Mouse (Mus musculus) 416B (cell line): ENCODE data around the gene Hoxc8.

Experiments used
- DNase-seq: peaks from one replicate; pipeline ENCODE4 v3.0.0; 2011; ENCODE audit warnings: low read depth

Gene Hoxc8

GRCm38 (mm10) chr15:102981379-102982288 is 8.8 kb upstream of the Hoxc8 start:
- DNase-seq, result no peak

DNA sequence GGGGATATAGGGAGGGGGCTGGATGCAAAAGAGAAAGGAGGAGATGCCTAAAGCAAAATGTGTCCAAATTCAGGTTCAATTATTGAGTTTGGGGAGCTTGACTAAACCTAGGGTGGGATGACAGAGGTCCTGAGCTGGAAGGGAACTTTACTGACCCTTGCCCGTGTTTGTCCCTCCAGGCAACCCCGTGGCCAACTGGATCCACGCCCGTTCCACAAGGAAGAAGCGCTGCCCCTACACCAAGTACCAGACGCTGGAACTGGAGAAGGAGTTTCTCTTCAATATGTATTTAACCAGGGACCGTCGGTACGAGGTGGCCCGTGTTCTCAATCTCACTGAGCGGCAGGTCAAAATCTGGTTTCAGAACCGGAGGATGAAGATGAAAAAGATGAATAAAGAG is 6.7 kb upstream of the Hoxc8 start:
- DNase-seq, result no peak

DNA sequence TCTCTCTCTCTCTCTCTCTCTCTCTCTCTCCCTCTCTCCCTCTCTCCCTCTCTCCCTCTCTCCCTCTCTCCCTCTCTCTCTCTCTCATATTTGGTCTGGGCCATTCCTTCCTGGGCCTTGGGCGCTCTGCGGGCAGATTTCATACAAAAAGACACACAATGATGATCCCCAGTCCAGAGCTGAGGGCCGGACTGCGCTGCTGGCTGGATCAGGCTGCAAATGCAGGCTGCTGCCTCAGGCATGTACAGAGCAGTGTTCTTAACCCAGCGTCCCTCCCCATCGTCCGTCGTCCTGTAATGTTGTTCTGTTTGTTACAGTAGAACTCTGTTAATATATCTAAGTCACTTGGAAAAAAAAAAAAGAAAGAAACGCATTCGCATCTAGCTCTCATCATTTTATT is 5.9 kb upstream of the Hoxc8 start:
- DNase-seq, result no peak

GRCm38 (mm10) chr15:102984925-102985324 is 5.5 kb upstream of the Hoxc8 start:
- DNase-seq, result no peak

DNA sequence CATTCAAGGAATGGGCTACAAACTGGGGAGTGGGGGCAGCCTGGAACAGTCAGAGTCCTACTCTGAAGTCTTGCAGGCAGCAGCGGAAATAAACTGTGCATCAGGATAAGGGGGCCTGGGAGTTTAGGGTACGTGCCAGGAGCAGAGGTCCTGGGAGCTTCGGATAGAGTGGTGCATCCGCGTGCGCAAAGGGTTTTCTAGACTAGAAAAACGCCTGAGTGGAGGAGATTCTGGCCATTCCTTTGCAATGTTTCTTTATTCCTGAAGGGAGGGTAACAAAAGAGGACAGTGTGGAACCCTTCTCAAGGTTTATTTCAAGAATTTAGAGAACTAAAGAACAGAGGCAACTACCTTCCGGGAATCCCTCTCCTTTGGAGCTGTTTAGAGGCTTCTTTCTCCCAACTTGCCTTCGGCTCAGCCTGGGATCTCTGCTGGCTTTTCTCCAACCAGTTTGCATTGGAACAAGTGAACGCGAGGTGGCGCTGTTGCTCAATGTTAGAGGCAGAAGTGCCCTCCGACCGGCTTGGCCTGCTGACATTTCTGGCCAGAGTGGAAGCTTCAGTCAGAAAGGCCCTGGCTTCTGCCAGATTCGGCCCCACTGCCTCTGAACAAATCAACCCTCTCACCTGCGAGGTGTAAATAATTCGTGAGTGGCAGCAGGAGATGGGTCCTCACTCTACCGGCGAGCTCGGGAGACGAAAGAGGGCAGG is 3.1 kb upstream of the Hoxc8 start:
- DNase-seq, result peak; percentile 82

- DNase-seq, result no peak
Observed at GRCm38 (mm10) chr15:102988078-102988477, 2.3 kb upstream of the Hoxc8 start.

- DNase-seq, result no peak
Observed at GRCm38 (mm10) chr15:102991782-102992181, 1.4 kb downstream of the Hoxc8 start.

DNA sequence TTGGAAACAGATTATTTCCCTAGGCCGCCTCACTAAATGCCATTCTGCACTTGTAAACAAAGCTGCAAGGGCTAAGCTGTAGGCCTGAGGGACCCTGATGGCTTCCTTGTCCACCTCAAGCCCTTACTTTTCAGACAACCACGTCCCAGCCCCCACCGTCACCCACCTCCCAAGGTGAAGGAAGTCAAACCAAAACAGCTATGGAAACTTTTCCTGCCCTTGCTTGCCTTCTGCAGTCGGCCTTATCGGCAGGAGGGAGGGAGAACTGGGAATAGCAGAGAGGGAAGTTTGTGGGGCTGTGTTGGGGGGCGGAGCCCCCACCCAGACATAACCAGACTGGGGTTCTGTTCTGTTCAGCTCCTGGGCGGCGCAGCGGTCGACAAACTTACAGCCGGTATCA is 1.8 kb downstream of the Hoxc8 start:
- no peak for DNase-seq

DNA sequence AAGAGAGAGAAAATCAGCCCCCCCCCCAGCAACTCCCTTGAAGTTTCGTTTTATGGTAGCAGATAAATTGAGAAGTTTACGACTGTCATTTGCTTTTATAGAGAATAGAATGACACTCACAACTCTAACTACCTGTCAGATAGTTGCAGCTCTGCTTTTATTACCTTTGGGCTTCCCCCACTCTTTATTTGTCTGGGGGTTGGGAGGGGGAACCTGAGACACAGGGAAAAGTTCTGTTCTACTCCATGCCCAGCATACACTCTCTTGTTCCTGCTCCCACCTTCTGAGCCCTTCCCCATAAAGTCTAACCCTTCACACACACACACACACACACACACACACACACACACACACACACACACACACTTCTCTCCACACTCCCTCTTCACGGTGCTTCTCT is 2.5 kb downstream of the Hoxc8 start:
- no peak for DNase-seq

DNA sequence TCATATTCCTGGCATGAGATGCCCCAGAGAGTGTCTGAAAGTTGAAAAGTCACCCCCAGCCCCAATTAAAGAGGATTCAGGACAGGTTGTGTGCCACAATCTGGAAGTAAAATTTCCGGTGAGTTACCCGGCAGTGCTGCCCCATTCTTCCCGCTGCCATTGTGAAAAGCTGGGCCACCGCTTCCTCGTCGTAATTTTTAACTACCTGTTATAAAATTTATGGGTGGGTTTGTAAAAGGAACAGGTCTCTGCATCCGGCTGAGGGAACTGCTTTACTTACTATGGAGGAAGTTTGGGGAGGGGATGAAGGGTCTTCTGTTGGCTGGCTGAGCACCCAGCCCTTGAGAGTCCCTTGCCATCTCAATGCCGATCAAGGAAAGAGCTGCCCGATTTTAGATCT is 6.1 kb downstream of the Hoxc8 start:
- DNase-seq, result no peak

DNA sequence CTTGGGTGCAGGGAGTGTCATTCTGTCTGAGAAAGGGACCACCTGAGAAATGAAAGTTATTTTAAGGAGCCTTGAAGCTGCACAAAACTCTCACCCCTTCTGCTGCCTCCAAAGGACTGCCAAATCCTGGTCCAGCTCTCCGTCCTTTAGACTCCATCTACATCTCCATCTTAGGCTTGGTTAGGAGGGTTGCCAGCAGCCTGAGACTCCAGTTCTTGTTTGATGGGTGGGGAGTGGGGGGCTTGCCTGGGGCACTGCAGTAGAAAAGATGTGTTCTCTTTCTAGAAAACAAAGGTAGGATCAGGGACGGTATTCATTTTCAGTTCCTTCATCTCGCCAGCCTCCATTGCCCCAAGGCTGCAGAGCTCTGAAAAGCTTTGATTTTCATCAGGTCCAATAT is 7.0 kb downstream of the Hoxc8 start:
- no peak for DNase-seq

GRCm38 (mm10) chr15:102997939-102998355 is 7.5 kb downstream of the Hoxc8 start, which contains the start of gene Hoxc6:
TSS of gene Hoxc6 (plus strand) at chr15:102998257.
- DNase-seq, result no peak

DNA sequence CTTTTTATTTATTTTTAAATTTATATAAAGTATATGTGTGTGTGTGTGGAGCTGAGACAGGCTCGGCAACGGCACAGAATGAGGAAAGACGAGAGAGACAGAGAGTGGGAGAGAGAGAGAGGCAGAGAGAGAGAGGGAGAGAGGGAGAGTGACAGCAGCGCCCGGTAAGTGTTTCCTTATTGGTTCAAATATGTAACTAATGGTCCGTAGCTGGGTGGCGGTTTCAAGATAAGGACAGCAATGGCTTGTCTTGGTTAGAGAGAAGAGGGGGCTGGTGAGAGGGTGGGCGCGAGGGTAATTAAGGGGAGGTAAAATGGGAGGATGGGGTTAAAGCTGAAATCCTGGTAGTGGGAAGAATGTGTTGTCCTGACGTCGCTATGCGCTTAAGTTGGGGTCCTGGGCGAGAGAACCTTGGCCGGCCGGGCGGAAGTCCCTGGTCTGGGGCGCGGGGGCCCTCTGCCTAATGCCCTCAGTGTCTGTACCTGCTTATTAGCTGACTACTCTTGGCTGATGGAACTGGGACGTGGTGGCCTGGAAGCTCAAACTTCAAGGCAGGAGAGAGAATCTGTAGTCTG is 8.3 kb downstream of the Hoxc8 start:
- peak; percentile 84 for DNase-seq

DNA sequence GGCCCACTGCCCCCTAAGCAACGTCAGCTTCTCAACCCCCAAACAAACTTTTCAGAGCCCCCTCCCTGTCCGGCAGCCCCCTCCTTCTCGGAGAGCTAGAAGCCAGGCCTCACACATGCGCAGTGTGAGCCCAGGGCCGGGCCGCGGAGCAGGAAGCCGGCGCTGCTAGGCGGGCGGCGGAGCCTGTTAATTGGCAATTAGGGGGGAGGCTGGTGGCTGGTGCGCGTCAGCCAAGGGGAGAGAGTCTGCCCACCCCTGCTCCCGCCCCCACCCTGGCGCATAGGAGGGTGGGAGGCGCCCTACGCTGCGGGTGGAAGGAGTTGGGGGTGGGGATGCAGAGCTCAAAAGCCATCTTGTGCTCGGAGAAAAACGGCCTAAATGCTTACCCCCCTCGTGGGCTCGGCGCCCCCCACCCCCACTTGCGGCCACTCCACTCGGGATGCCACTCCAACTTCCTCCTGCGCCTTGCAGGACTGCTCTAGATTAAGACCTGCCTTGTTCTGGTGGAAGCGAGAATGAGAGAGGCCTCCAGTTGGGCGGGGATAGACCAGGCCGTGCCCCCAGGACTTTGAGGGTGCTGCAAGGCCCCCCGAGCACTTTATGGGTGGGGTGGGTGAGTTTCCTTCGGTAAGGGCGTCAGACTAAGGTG is 8.9 kb downstream of the Hoxc8 start:
- DNase-seq, result peak; percentile 97

GRCm38 (mm10) chr15:102999955-103000354 is 9.5 kb downstream of the Hoxc8 start:
- peak; percentile 43 for DNase-seq

DNA sequence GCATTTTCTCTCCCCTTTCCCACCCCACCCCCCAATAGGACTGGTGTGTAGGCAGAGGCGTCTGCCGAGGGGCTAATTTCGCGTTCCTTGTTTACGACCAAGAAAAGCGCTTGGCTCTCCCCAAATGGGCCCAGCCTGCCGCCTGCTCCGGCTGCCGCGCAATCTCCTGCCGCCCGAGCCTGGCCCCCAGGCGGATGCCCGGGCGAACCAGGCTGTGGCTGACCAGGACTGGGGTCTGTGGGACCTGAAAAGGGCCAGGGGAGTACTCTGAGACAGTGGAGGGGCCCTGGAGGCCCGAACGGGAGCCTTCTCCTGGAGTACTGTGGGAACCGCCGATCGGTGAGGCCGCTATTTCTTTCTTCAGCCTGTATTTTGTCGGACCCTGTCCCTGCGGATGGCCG is 10.1 kb downstream of the Hoxc8 start:
- DNase-seq, result no peak

GRCm38 (mm10) chr15:103001370-103001769 is 11.0 kb downstream of the Hoxc8 start:
- DNase-seq, result no peak

- no peak for DNase-seq
Observed at GRCm38 (mm10) chr15:103002156-103002555, 11.7 kb downstream of the Hoxc8 start.

DNA sequence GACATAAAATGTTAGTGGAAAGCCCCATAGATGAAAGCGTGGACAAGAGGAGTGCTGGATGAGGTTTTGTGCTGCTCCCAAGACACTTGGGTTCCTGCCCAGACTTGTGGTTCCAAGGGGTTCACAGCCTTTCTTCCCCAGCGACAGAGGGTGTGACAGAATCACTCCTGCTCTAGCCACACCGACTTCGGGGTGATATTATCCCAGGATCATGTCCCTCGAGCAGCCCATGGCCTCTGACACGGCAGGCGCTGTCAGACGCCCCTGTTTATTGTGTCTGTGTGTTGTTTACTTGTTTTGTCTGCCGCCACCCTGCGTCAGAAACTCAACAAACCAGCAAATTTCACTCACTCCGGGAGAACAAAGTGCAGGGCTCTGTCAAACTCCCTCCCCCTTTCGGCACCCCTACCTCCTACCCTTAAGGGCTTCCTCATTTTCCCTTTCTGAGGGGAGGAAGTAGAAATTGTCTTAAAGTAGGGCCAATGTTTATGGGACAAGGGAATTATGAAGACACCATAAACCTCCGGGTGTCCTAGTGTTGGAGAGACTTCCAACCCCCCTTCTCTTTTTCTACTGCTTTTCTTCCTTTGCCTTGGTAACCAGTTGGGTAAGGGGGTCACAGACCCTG is 12.5 kb downstream of the Hoxc8 start:
- DNase-seq, result no peak

GRCm38 (mm10) chr15:103005308-103005707 is 14.9 kb downstream of the Hoxc8 start:
- no peak for DNase-seq

DNA sequence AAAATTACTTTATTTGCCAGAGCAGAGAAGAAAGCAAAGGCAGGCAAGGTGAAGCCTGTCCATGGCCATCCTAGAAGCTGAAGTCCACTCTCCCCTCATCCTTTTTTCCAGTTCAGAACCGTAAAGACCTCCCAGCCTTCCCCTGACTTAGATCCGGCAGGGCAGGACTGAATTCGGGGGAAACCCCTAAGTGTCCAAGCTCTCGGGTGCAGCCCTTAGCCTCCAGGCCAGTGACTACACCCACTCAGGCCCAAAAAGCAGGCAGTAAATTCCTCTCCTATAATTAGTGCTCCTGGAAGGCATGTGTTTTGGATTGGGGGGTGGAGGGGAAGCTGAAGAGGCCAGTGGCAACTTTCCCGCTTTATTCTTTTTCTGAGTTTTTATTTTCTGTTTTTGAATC is 15.4 kb downstream of the Hoxc8 start:
- DNase-seq, result no peak

- DNase-seq, result no peak
Observed at GRCm38 (mm10) chr15:103006326-103006725, 15.9 kb downstream of the Hoxc8 start.
